Mouse (Mus musculus): ENCODE results near the gene Camta1.

GRCm38 (mm10) chr4:151688206-151688605 lies 173.5 kb downstream of the Camta1 start:
- TF ChIP-seq GATA1 (IDR thresholded peaks at IDR 0.05; ENCODE audit: borderline replicate concordance, low read length) (no peak), FLI1 (IDR thresholded peaks at IDR 0.05; ENCODE audit: low read length) (no peak)
